In the genomic region with DNA sequence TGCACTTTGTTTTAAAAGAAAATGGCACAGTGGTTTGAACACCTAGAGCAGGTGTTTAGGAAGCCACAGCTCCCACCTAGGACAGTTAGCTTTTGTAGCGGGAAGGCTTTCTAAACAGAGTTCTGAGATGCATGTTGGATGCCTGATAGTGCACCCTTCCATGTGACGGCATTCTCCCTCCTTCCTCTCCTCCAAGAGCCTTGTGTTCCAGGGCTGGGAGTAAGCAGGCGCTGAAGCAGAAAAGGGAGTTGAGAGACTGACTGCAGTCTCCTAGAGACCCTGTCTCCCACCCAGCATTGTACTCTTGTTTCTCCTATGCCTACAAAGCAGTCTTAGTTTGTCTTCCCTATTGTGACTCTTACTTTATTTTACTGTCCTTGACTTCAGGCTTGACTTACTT, we compare ENCODE assay signal across 10 mouse cellular contexts. TPM values are rescaled to one million over a fixed set of nuclear protein-coding genes. Genes with fewer than 3 reads are reported as not detected.
A peak's percentile ranks its signal among the peaks of the same experiment; 100 is the strongest.
DNase-seq lines count a peak whose midpoint lies in the region; ATAC-seq and TF ChIP-seq lines count a peak whose summit lies in the region.
"Had no signal": no experiment of that assay in that cellular context is flagged by ENCODE, and none has a peak within 500 bp of the region (broad histone marks: within the 10 kb centered on the region; RNA-seq: fewer than 3 reads in every experiment).

No protein-coding gene starts in this region.

- DNase-seq in forebrain, postnatal 0 days = no peak
- no peak for DNase-seq in right cerebral cortex, postnatal 4 days

- WGBS in heart, embryonic 14.5 days = 77% methylated on average over 3 of the region's 3 CpGs
- WGBS in heart, embryonic 11.5 days (ENCODE audit: insufficient replicate concordance) = 66% methylated on average over 3 of the region's 3 CpGs
- 63% methylated on average over 3 of the region's 3 CpGs for WGBS in forebrain, postnatal 0 days
- 69% methylated on average over 3 of the region's 3 CpGs for WGBS in neural tube, embryonic 13.5 days

- H3K36me3 ChIP-seq in heart, embryonic 14.5 days (ENCODE audit: control insufficient read depth, insufficient read depth, low read length) = peaks cover 45% of the 10 kb centered on the region
- peaks cover 14% of the 10 kb centered on the region for H3K36me3 ChIP-seq in heart, embryonic 11.5 days (ENCODE audit: control insufficient read depth, insufficient read depth, low read length)
- H3K36me3 ChIP-seq in megakaryocyte, embryonic 14.5 days (replicated peaks; ENCODE audit: low read length) = peaks cover 51% of the 10 kb centered on the region
- 0 out of 2 replicates have a peak, but pooled peaks cover 5% of the 10 kb centered on the region for H3K36me3 ChIP-seq in forebrain, postnatal 0 days (ENCODE audit: insufficient read depth)
- peaks cover 34% of the 10 kb centered on the region for H3K36me3 ChIP-seq in neural tube, embryonic 13.5 days

- no peak overlapping the region for H3K4me3 ChIP-seq in heart, embryonic 14.5 days (ENCODE audit: control insufficient read depth in 1 of 2, insufficient read depth in 1 of 2, low read depth in 1 of 2, low read length in 2 of 2)
- no peak overlapping the region for H3K4me3 ChIP-seq in heart, embryonic 11.5 days (ENCODE audit: low read depth, low read length)
- H3K4me3 ChIP-seq in megakaryocyte, embryonic 14.5 days (replicated peaks) = peak overlapping the region; percentile 10
- peak overlapping the region; percentile 90; the same call in 1 of the 2 replicates for H3K4me3 ChIP-seq in forebrain, postnatal 0 days (ENCODE audit: low read depth, low read length)
- peak overlapping the region; percentile 92 for H3K4me3 ChIP-seq in neural tube, embryonic 13.5 days

- no peak for TF ChIP-seq CTCF in forebrain, postnatal 0 days (IDR thresholded peaks at IDR 0.05; ENCODE audit: low read depth)

- no peaks in the 10 kb centered on the region for H3K9me3 ChIP-seq in heart, embryonic 14.5 days (ENCODE audit: control insufficient read depth, low read length)
- no peaks in the 10 kb centered on the region for H3K9me3 ChIP-seq in heart, embryonic 11.5 days (replicated peaks; ENCODE audit: control insufficient read depth, low read length)
- H3K9me3 ChIP-seq in megakaryocyte, embryonic 14.5 days = no peaks in the 10 kb centered on the region
- H3K9me3 ChIP-seq in forebrain, postnatal 0 days (ENCODE audit: low read length) = no peaks in the 10 kb centered on the region
- no peaks in the 10 kb centered on the region for H3K9me3 ChIP-seq in neural tube, embryonic 13.5 days

- peak overlapping the region; percentile 95; the same call in 1 of the 2 replicates for H3K4me2 ChIP-seq in heart, embryonic 14.5 days (ENCODE audit: low read length)
- H3K4me2 ChIP-seq in heart, embryonic 11.5 days = no peak overlapping the region
- peak overlapping the region; percentile 83; the same call in 1 of the 2 replicates for H3K4me2 ChIP-seq in forebrain, postnatal 0 days (ENCODE audit: low read depth)
- H3K4me2 ChIP-seq in neural tube, embryonic 13.5 days = peak overlapping the region; percentile 84

- no peaks in the 10 kb centered on the region for H3K27me3 ChIP-seq in heart, embryonic 14.5 days (ENCODE audit: control insufficient read depth, insufficient read depth, low read length)
- no peaks in the 10 kb centered on the region for H3K27me3 ChIP-seq in heart, embryonic 11.5 days (ENCODE audit: control insufficient read depth, insufficient read depth, low read length)
- H3K27me3 ChIP-seq in megakaryocyte, embryonic 14.5 days (replicated peaks) = no peaks in the 10 kb centered on the region
- H3K27me3 ChIP-seq in forebrain, postnatal 0 days (ENCODE audit: insufficient read depth, low read length) = no peaks in the 10 kb centered on the region
- H3K27me3 ChIP-seq in neural tube, embryonic 13.5 days = no peaks in the 10 kb centered on the region

- no peak for ATAC-seq in heart, embryonic 14.5 days (ENCODE audit: insufficient number of reproducible peaks, insufficient read depth, low FRiP score, low read depth)
- no peak for ATAC-seq in heart, embryonic 11.5 days (replicated peaks; ENCODE audit: insufficient number of reproducible peaks, low FRiP score, low TSS enrichment)
- ATAC-seq in megakaryocyte, adult 5-6 weeks (ENCODE audit: poor library complexity, severe bottlenecking) = no peak
- no peak for ATAC-seq in forebrain, postnatal 0 days
- no peak for ATAC-seq in neural tube, embryonic 13.5 days (ENCODE audit: low read depth)
- ATAC-seq in megakaryocyte progenitor cell, adult 5-6 weeks (replicated peaks; ENCODE audit: poor library complexity) = no peak

- H3K4me1 ChIP-seq in heart, embryonic 14.5 days (ENCODE audit: control insufficient read depth in 2 of 2, insufficient read depth in 2 of 2, low read length in 2 of 2) = peaks cover 5 to 33% of the 10 kb centered on the region in 2 experiments; a peak in 3 of 4 replicates
- H3K4me1 ChIP-seq in heart, embryonic 11.5 days (ENCODE audit: control insufficient read depth, insufficient read depth, low read length) = peaks cover 8% of the 10 kb centered on the region; the same call in 1 of the 2 replicates
- peaks cover 39% of the 10 kb centered on the region for H3K4me1 ChIP-seq in megakaryocyte, embryonic 14.5 days
- H3K4me1 ChIP-seq in forebrain, postnatal 0 days (ENCODE audit: insufficient read depth) = peaks cover 19% of the 10 kb centered on the region
- peaks cover 37% of the 10 kb centered on the region for H3K4me1 ChIP-seq in neural tube, embryonic 13.5 days (replicated peaks)

- H3K27ac ChIP-seq in heart, embryonic 14.5 days (replicated peaks in 1 of 2; ENCODE audit: control insufficient read depth in 1 of 2, insufficient read depth in 1 of 2, low read depth in 2 of 2, low read length in 2 of 2) = no peak overlapping the region
- no peak overlapping the region for H3K27ac ChIP-seq in heart, embryonic 11.5 days (ENCODE audit: low read depth, low read length)
- H3K27ac ChIP-seq in forebrain, postnatal 0 days (ENCODE audit: low read depth, low read length) = no peak overlapping the region
- H3K27ac ChIP-seq in neural tube, embryonic 13.5 days (replicated peaks) = no peak overlapping the region

- peak overlapping the region; percentile 11 for H3K9ac ChIP-seq in heart, embryonic 14.5 days (ENCODE audit: low read length)
- H3K9ac ChIP-seq in heart, embryonic 11.5 days (ENCODE audit: low read depth, low read length) = no peak overlapping the region
- 0 out of 2 replicates have a peak overlapping the region, but pooled peaks have one; percentile 14 for H3K9ac ChIP-seq in forebrain, postnatal 0 days
- H3K9ac ChIP-seq in neural tube, embryonic 13.5 days = peak overlapping the region; percentile 60

RNA-seq across cellular contexts. Expression of gene Slc5a3, which starts 2.1 kb away (rescaled TPM):
- 5.7 and 6.1 TPM in 2 replicates for polyA plus RNA-seq in heart, embryonic 14.5 days (2014; fragmentation: Nextera tagmentation; extraction: Ambion mirVana)
- polyA plus RNA-seq in heart, embryonic 11.5 days (2014; fragmentation: Nextera tagmentation; extraction: Ambion mirVana) = 5.7 and 6.7 TPM in 2 replicates
- polyA plus RNA-seq in megakaryocyte, embryonic 14.5 days (2012; ENCODE audit: insufficient read depth, low replicate concordance) = not detected in 2 replicates
- 0.65 and 0.78 TPM in 2 replicates for total RNA-seq in megakaryocyte, adult 5-6 weeks (2015)
- total RNA-seq in megakaryocyte, adult 5-6 weeks (2017) = 0.95 and 1.2 TPM in 2 replicates
- 17.3 and 25.4 TPM in 2 replicates for total RNA-seq in forebrain, postnatal 0 days (2014; rRNA removed)
- 3.8 and 8.1 TPM in 2 replicates for polyA plus RNA-seq in forebrain, postnatal 0 days (2015; fragmentation: Nextera tagmentation; extraction: Ambion mirVana)
- polyA plus RNA-seq in neural tube, embryonic 13.5 days (2015; fragmentation: Nextera tagmentation; extraction: Ambion mirVana) = 13.1 and 14.9 TPM in 2 replicates
- 2.9 and 3.0 TPM in 2 replicates for total RNA-seq in megakaryocyte progenitor cell, adult 5-6 weeks (2015)
- 3.1 and 4.7 TPM in 2 replicates for total RNA-seq in megakaryocyte progenitor cell, adult 5-6 weeks (2017)

RNA-seq across cellular contexts. Expression of gene Gm49711, which starts 2.1 kb away (rescaled TPM):
- not detected in 2 replicates for polyA plus RNA-seq in heart, embryonic 14.5 days (2014; fragmentation: Nextera tagmentation; extraction: Ambion mirVana)
- 0.20 TPM in 1 of 2 replicates, not detected in the other for polyA plus RNA-seq in heart, embryonic 11.5 days (2014; fragmentation: Nextera tagmentation; extraction: Ambion mirVana)
- not detected in 2 replicates for polyA plus RNA-seq in megakaryocyte, embryonic 14.5 days (2012; ENCODE audit: insufficient read depth, low replicate concordance)
- total RNA-seq in megakaryocyte, adult 5-6 weeks (2015) = not detected in 2 replicates
- not detected in 2 replicates for total RNA-seq in megakaryocyte, adult 5-6 weeks (2017)
- total RNA-seq in forebrain, postnatal 0 days (2014; rRNA removed) = 0.23 TPM in 1 of 2 replicates, not detected in the other
- 0.82 and 0.92 TPM in 2 replicates for polyA plus RNA-seq in forebrain, postnatal 0 days (2015; fragmentation: Nextera tagmentation; extraction: Ambion mirVana)
- polyA plus RNA-seq in neural tube, embryonic 13.5 days (2015; fragmentation: Nextera tagmentation; extraction: Ambion mirVana) = 0.66 and 0.74 TPM in 2 replicates
- total RNA-seq in megakaryocyte progenitor cell, adult 5-6 weeks (2015) = not detected in 2 replicates
- not detected in 2 replicates for total RNA-seq in megakaryocyte progenitor cell, adult 5-6 weeks (2017)
- total RNA-seq: heart, adult 8-10 months had no signal
- polyA plus RNA-seq: small intestine, adult 2 months had no signal

RNA-seq across cellular contexts. Expression of gene Mrps6, which starts 2.1 kb away (rescaled TPM):
- 135 and 149 TPM in 2 replicates for polyA plus RNA-seq in heart, embryonic 14.5 days (2014; fragmentation: Nextera tagmentation; extraction: Ambion mirVana)
- polyA plus RNA-seq in heart, embryonic 11.5 days (2014; fragmentation: Nextera tagmentation; extraction: Ambion mirVana) = 121 and 136 TPM in 2 replicates
- polyA plus RNA-seq in megakaryocyte, embryonic 14.5 days (2012; ENCODE audit: insufficient read depth, low replicate concordance) = 13.9 TPM in 1 of 2 replicates, not detected in the other
- 8.9 and 10.2 TPM in 2 replicates for total RNA-seq in megakaryocyte, adult 5-6 weeks (2015)
- total RNA-seq in megakaryocyte, adult 5-6 weeks (2017) = 6.6 and 12.8 TPM in 2 replicates
- 33.6 and 37.0 TPM in 2 replicates for total RNA-seq in forebrain, postnatal 0 days (2014; rRNA removed)
- polyA plus RNA-seq in forebrain, postnatal 0 days (2015; fragmentation: Nextera tagmentation; extraction: Ambion mirVana) = 143 and 157 TPM in 2 replicates
- polyA plus RNA-seq in neural tube, embryonic 13.5 days (2015; fragmentation: Nextera tagmentation; extraction: Ambion mirVana) = 167 and 182 TPM in 2 replicates
- 28.2 and 30.8 TPM in 2 replicates for total RNA-seq in megakaryocyte progenitor cell, adult 5-6 weeks (2015)
- total RNA-seq in megakaryocyte progenitor cell, adult 5-6 weeks (2017) = 24.7 and 29.2 TPM in 2 replicates

Comparison
In these comparisons a context has a peak if more than half of its experiments do, and no peak if none do; other contexts are left out.
1. H3K4me3 ChIP-seq: peak in megakaryocyte, embryonic 14.5 days (single experiment), forebrain, postnatal 0 days (single experiment) and neural tube, embryonic 13.5 days (single experiment); none in heart, embryonic 14.5 days (0 of 2) and heart, embryonic 11.5 days (single experiment).